Mouse (Mus musculus): ENCODE measurements around the gene Bpnt1.

Bpnt1 gene

GRCm38 (mm10) chr1:185328721-185329610, 3.0 kb upstream of the Bpnt1 start, which contains the start of gene Iars2:
Gene Iars2 (minus strand): TSS chr1:185329396.
- intact Hi-C loops (cut with DNase I): loop anchor here (5.0 kb wide), 2 partner anchors 33 to 37 kb away; partner anchors contain the start of gene Eprs

GRCm38 (mm10) chr1:185329851-185330250, 2.1 kb upstream of the Bpnt1 start:
- intact Hi-C loops (cut with DNase I): loop anchor here (5.0 kb wide), 2 partner anchors 32 to 38 kb away; partner anchors contain the start of gene Eprs

GRCm38 (mm10) chr1:185331364-185331763, 585 bp upstream of the Bpnt1 start:
- intact Hi-C loops (cut with DNase I): no loop called here

GRCm38 (mm10) chr1:185333651-185334050, 1.7 kb downstream of the Bpnt1 start:
- intact Hi-C loops (cut with DNase I): no loop called here

GRCm38 (mm10) chr1:185334136-185334535, 2.2 kb downstream of the Bpnt1 start:
- intact Hi-C loops (cut with DNase I): no loop called here

GRCm38 (mm10) chr1:185335231-185335765, 3.3 kb downstream of the Bpnt1 start:
- intact Hi-C loops (cut with DNase I): no loop called here

- intact Hi-C loops (cut with DNase I): no loop called here
These were observed 4.6 kb downstream of the Bpnt1 start for GRCm38 (mm10) chr1:185336535-185336934.

- intact Hi-C loops (cut with DNase I): no loop called here
These were observed 10.5 kb downstream of the Bpnt1 start for GRCm38 (mm10) chr1:185342441-185342840.

GRCm38 (mm10) chr1:185343422-185343821, 11.5 kb downstream of the Bpnt1 start:
- intact Hi-C loops (cut with DNase I): no loop called here

GRCm38 (mm10) chr1:185346188-185346587, 14.2 kb downstream of the Bpnt1 start:
- intact Hi-C loops (cut with DNase I): no loop called here

- intact Hi-C loops (cut with DNase I): no loop called here
These were observed 17.8 kb downstream of the Bpnt1 start for GRCm38 (mm10) chr1:185349741-185350140.

GRCm38 (mm10) chr1:185350611-185351010, 18.7 kb downstream of the Bpnt1 start:
- intact Hi-C loops (cut with DNase I): no loop called here

GRCm38 (mm10) chr1:185352151-185352550, 20.2 kb downstream of the Bpnt1 start:
- intact Hi-C loops (cut with DNase I): no loop called here

- intact Hi-C loops (cut with DNase I): no loop called here
These were observed 21.4 kb downstream of the Bpnt1 start for GRCm38 (mm10) chr1:185353351-185353750.

GRCm38 (mm10) chr1:185354731-185355130, 22.8 kb downstream of the Bpnt1 start:
- intact Hi-C loops (cut with DNase I): no loop called here

- intact Hi-C loops (cut with DNase I): no loop called here
These were observed 24.3 kb downstream of the Bpnt1 start for GRCm38 (mm10) chr1:185356246-185356645.

GRCm38 (mm10) chr1:185358211-185358610, 26.3 kb downstream of the Bpnt1 start:
- intact Hi-C loops (cut with DNase I): no loop called here

- intact Hi-C loops (cut with DNase I): loop anchor here (5.0 kb wide), 1 partner anchor 36 kb away; the partner anchor contains the start of gene Iars2
These were observed 30.9 kb downstream of the Bpnt1 start, which contains the start of gene Eprs for GRCm38 (mm10) chr1:185362677-185363520. Gene Eprs (plus strand): TSS chr1:185363044.

GRCm38 (mm10) chr1:185363526-185364182, 31.7 kb downstream of the Bpnt1 start:
- intact Hi-C loops (cut with DNase I): loop anchor here (5.0 kb wide), 1 partner anchor 36 kb away; the partner anchor contains the start of gene Iars2

GRCm38 (mm10) chr1:185364183-185364540, 32.2 kb downstream of the Bpnt1 start:
- intact Hi-C loops (cut with DNase I): loop anchor here (5.0 kb wide), 1 partner anchor 37 kb away; the partner anchor contains the start of gene Iars2

GRCm38 (mm10) chr1:185367383-185367782, 35.4 kb downstream of the Bpnt1 start:
- intact Hi-C loops (cut with DNase I): no loop called here

Data from adrenal gland (tissue).